Mouse (Mus musculus) fat pad, adult 2 months (tissue): Measurements from ENCODE around the gene Lgi4.

Experiments
- DNase-seq: peaks from one replicate; pipeline ENCODE4 v3.0.0-alpha.2; 2011; ENCODE audit warnings: low read depth, low spot score; ENCODE audit errors: extremely low read depth

Gene Lgi4

DNA sequence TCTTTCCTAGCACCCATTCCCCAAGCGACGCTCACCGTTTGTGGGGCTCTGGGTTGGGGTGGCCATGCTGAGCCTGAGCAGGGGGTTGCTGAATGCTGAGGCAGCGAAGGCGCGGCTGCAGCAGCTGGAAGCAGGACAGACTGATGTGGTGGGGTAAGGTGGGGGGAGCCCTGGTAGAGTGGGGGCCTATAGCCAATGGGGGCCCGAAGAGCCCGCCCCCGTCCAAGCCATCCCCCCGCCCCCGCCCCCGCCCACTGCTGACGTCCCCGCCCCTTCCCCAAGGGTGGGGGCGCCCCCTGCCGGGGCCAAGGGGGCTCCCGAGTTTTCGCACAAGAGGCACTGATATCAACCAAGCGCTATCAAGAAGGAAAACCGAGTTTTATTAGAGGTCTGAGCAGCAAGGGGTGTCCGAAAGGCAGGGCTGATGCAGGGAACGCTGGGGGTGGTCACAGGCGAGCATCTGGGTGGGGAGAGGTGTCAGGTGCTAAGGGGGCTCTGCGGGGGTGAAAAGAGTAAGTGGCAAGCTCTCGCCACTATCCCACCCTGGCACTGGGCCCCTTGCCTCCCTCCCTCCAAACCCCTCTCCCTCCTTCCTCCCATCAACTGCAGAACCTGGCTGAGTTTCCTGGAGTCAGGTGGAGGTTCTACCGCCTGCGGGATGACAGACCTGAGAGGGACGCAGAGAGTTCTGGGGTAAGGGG, 7.7 kb upstream of the Lgi4 start, which contains the start of gene Fxyd7:
Gene Fxyd7, minus strand, starts transcription at position 147 of the 701 bp plus-strand sequence.
- DNase-seq, result no peak

DNA sequence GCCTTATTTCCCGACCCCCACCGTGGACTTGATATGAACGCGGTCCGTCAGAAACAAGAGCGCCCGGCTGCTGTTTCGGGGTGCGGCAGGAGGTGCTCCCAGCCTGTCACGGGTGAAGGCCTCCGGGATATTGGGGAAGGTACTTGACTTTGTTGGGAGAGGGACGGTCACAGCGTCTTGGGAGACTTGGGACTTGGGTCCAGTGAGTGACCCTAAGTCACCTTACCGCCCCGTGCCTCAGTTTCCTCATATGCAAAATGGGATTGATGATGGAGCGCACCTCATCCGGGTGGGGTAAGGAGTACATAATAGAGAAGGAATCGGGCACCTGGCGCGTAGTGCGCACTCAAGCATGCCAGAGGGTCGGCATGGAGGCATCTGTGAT, 6.9 kb upstream of the Lgi4 start:
- no peak for DNase-seq

DNA sequence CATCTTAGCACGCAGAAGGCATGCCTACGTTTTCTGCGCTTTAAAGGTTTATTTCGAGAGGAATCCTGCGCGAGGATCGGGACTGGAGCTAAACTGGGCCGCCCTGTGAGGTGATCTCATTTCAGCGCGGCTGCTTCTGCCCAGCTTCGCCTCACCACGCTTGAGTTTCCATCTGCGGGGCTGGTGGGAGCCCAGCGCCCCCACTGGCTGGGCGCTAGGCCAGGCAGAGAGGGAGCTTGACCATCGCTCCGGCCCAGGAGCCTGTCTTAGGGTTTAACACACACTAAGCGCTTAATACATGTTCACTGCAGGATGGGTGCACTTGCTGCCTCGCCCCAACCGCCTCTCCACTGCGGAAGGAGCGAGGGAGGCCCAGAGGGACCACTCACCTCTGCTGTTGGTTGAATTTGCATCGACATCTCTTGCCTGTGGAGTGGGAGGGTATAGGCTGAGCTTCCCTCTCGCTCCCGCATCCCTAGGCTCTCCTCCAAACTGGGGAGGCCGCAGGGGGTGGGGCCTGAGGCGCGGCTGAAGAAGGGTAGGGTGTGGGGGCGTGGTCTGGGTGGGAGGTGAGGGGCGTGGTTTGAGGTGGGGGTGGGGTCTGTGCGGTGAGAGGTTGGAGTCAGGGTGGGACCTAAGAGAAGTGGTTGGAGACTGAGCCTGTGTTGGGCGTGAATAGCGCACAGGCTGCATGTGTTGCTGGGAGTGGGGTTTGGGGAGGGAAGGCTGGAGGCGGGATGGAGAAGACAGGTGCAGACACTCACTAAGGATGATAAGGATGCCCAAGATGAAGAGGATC, 6.3 kb upstream of the Lgi4 start:
- no peak for DNase-seq

DNA sequence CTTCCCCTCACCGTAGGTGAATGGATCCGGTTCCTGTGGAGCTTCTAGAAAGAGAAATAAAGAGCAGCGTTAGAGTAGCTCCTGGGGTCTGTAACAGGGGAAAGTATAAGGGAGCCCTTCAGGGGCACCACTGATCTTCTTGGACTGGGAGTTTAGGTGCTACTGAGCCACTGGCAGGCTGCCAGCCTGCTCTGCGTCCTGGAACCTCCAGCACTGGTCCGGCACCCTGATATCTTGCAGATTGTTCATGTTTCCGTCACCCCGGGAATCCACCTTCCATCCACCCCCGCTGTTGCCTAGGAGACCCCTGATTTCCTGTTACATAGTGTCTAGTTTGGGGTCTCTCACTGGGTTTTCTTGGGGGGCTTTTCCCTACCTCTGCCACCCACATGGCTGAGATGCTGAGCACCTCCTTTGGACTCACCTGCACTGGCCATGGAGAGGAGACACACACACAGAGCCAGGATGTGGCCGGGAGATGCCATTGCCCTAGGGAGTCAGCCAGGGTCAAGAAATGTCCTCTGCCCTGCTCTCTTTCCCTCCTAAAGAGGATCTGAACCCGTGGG, 5.2 kb upstream of the Lgi4 start:
- no peak for DNase-seq

DNA sequence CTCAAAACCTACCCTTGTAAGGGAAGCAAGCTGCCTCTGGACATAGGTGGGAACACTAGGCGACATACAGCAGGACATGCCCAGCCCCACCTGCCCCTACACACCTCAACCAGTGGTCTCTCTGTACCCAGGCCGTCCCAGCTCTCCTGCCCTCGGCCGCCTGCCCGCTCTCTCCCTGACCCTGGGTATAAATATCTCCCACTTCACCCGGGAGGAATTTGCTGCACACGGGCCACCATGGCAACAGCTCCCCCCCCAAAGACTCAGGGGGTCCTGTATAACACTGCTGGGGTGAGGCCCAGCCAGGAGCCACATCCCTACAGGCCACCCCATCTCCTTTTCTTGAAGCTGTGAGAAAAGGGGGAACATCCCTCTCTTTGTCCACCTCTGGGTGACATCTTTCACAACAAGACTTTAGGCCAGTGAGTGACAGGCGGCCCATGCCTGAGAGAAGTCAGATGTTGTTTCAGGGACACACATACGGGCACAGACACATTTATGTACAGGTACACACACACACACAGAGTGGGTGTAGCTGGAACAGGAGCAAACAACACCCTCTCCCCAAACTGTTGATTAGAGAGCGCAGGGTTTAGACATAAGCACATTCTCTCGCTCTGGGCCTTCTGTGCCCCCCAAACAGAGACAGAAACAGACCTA, 4.4 kb upstream of the Lgi4 start:
- DNase-seq, result no peak

DNA sequence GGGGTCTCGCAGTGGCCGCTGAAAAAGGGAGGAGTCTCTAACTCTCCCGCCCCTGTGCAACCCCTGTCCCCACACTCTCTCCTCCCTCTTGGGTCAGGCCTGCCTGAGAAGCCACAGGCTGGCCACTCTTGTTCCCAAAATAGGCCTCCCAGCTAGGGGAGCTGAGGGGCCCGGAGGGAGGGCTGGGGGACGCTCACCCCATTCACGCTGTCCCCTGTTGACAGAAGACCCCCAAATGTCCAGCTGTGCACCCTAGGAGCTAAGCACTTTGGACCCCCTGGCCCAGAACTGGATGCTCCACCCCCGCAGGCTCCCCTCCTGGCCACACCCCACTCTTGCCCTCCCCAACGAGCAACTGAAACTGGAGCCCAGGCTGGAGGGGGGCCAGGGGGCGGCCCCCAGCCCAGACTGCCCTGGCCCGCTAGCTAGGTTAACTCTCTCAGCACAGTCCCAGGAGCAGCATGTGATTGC, 3.8 kb upstream of the Lgi4 start:
- DNase-seq, result no peak

DNA sequence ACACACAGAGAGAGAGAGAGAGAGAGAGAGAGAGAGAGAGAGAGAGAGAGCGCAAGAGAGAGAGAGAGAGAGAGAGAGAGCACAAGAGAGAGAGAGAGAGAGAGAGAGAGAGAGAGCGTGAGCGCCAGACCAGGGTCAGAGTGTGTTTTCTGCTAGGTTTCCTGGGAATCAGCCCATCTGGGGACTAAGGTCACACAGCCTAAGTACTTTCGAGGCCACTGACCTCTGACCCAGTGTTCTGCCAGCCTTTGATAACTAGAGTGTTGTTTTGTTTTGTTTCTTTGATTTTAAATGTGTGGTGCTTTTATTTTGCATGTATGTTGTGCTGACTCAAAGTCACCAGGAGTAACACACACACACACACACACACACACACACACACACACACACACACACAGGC, 3.3 kb upstream of the Lgi4 start:
- no peak for DNase-seq

DNA sequence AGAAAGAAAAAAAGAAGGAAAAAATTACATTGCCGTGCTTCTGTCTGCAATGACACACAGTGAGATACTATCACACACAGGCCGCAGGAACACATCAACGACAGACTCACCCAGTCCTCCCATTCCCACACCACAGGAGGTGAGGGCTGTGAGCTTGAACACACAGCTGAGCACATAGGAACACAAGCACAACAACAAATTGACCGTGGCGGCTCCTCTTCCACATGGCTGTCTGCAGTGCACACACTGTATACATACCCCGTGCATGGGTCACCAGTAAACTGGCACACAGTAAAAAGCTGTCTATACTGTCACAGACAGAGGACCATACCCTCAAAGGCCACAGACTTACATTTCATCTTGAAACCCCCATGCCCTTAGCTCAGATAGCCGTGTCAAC, 2.7 kb upstream of the Lgi4 start:
- DNase-seq, result no peak

DNA sequence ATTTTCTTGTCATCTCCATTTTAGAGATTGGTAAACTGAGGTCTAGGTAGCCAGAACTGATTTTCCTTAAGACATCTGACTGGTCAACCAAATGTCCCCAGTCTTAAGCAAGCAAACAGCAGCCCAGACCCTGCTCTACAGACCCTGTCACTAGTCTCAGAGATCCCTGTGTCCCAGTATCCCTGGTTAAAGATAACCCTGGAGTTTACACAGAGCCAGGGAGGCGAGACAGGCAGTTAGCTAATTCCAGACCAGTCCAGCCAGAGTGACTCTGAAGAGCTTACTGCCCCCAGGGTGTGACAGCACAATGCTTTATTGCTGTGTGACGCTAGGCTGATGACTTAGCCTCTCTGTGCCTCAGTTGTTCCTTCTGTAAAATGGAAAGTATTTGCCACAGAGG, 2.1 kb upstream of the Lgi4 start, which contains the start of gene Fxyd1:
Gene Fxyd1, minus strand, starts transcription at position 129 of the 400 bp plus-strand sequence.
- no peak for DNase-seq

DNA sequence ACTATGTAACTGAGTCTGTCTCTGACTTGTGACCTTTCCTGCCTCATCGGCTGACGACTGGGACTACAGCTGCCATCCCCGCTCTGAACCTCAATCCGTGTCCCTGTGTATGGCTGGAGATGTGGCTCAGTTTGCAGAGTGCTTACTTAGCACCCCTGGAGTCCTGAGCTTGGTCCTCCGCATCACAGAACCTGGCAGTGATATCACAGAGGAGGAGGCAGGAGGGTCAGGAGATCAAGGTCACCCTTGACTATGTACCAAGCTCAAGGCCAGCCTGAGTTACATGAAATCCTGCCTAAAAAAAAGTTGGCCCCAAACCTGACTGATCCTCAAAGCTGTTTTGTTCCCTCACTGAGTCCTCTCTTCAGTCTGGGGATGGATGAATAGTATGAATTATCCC, 1.4 kb upstream of the Lgi4 start:
- no peak for DNase-seq

DNA sequence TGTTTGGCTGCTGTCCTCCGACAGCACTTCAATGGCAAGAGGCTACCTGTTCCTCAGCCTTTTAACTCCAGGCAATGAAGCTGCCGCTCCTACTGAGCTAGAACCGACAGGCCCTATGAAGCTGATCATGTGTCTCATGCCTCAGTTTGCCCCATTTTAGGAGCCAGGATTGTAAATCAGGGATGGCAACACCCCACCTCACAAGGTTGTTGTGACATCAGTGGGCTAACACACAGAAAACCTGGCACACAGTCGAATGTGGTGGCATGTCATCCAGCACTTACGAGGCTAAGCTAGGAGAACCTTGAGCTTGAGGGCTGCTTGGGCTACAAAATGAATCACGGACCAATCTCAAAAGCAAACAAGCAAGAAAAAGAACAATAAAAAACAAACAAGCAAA, 931 bp upstream of the Lgi4 start:
- DNase-seq, result no peak

DNA sequence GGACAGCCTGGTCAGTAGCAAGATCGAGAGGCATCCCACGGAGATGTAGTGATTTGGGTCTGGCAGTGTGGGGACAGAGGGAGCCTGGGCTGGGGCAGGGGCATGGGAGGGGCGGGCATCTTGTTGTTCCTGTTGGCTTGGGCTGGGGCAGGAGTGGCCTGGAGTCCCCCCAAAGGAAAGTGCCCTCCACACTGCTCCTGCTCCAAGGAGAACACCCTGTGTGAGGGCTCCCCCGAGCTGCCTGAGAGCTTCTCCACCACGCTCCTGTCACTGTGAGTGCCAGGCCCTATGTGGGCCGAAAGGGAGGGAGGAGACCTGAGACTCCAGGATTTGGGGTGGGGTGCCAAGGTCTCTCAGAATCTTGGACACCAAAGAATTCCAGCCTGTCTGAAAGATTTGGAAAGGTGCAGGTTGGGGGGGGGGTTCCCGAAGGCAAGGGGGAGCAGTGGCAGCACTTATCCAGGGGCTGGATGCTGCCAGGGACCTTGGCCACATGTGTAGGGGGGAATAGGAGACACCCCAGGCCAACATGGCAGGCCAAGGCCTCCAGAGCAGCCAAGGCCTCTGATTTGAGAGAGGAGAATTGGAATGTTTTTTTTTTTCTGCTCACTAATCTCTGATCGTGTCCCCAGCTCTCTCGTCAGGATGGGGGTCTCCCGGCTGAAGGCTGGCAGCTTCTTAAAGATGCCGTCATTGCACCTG, 928 bp downstream of the Lgi4 start:
- DNase-seq, result no peak

DNA sequence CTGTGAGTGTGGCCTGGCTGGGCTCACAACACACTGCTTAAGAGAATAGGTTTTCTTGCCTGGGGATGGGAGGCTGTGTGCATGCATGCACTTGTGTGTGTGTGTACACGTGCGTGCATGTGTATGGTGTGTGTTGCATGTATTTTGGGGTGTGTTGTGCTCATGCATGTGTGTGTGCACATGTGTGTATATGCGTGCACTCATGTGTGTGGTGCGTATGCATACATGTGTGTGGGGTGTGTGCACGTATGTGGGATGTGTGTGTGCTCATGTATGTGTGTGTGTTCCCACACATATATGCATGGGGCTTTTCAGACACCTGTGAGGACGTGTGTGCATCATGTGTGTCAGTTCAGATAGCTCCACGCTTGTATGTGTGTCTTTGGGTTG, 1.5 kb downstream of the Lgi4 start:
- DNase-seq, result no peak

DNA sequence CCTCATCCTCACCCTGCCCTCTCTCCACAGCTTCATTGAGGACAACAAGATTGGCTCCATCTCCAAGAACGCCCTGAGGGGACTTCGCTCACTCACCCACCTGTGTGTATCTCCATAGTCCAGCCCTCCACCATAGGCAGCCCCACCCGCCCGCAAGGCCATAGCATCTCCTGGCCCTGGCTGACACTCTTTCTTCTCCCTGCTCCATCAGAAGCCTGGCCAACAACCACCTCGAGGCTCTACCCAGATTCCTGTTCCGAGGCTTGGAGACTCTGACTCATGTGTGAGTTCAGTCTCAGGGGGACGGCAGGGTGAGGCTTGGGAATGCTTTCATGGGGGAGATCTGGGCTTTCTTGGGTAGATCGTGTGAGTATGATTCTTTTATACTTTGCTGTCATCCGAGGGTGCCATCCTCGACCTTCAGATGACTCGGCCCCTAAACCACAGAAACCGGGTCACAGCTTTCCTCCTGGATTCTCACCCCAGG, 4.0 kb downstream of the Lgi4 start:
- no peak for DNase-seq

DNA sequence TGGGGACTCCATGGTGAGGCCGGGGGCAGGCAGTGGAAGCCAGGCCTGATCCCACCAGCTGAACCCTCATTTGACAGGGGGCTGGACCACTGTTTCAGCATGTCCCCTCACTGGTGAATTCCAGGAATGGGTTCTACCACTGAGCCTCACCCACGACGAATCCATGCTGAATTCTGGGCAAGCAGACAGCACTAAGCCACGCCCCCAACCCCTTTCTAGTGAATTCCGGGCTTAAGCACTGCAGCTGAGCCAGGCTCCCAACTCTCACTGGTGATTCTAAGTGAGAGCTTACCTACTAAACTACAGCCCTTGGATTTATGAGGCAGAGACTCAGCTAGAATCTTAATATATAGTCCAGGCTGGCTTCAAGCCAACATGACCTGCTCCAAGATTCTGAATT, 8.7 kb downstream of the Lgi4 start:
- DNase-seq, result no peak

DNA sequence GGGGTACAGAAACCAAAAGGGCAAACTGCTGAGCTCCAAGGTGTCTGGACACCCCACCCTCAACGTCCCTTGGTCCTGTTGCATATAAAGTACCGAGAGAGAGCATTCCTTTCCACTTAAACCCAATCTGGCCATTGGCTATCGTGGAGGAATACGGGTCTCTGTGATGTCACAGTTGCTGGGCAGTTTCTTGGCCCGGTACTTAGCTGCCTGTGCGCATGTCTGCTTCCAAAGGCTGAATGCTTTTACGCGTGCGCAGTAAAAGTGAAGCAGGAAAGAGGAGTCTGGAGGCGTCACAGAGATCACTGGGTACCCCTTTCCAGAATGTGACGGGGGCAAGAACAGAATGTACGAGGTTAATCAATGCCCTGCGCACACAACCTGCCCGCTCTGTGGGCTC, 10.3 kb downstream of the Lgi4 start:
- no peak for DNase-seq

DNA sequence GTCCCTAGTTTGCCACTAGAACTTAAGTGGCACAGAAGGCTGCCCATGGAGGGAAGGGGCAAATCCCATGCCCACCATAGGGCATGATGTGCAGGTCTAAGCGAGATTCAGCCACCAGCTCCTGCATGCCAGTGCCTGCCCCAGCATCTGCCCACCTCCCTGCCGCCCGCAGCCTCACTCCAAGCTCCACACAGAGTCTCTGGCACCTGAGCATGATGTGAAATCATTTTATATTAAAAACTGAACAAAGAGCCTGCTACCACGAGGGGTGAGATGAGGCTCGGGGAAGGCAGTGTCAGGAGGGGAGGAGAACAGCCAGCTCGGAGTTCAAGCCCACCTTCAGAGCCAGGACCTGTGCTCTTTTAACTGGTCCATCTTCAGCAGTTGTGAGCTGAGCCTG, 11.2 kb downstream of the Lgi4 start:
- no peak for DNase-seq

DNA sequence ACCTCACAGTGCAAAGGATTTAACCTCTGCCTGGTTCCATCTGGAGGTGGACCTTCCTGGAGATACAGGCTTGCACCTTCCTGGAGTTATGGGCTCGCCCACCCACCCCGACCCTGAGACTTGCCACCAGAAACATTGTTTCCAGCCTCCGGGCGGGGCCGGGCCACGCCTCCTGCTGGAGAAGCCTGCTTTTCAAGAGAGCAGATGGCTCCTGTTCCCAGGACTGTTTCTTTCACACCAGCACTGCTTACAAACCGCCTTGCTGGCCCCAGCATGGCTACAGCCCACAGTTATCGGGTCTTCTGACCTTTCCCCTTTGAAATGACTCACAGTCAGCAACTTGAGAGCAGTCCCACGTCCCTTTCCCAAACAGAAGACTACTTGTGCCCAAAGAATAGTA, 13.2 kb downstream of the Lgi4 start:
- DNase-seq, result no peak

DNA sequence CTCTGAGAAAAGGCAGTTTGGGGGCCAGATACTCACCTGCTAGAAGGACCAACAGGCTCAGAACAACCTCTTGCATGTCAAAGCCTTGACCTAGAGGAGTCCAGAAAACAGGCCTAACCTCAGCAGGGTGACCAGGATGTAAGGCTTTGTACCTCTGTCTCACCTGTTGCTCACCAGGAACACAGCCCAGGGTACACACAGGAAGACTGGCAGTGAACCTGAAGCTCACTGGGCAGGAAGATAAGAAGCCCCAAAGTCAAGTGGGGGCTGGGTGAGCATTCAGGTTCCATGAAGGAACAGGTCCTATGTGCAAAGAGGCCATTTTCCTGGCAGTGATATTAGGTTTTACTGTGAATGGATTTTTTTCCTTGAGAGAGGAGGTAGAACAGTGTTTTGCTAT, 14.4 kb downstream of the Lgi4 start:
- no peak for DNase-seq

DNA sequence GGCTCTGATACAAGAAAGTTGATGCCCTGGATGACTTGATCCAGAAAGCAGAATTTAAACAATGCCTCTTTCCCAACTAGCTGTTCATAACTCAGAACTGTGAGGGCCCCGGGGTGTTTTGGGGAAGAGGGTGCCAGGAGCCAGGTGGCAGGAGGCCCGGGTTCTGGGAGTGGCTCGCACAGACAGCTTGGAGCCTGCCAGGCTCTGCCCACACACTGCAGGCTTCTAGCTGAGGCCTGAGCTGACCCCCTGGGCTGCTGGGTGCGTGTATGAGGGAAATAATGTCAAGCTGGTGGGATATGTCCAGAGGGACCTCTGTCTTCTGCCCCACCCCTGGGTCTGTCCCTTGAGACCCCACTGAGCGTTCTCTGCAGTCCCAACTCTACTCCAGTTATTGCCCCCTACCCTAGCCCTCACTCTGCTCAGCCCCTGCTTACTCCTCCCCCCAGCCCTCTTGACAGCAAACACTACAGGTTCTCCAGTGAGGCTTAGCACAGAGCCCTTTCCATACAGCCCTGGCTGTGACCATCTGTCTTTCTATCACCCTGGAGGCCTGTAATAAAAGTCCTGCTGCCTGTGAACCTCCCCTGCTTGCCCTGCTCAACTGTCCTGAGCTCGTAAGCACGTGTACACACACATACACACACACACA, 15.0 kb downstream of the Lgi4 start:
- DNase-seq, result peak; percentile 88
